Mouse (Mus musculus): ENCODE results near the gene Icmt. TPM values are rescaled to one million over a fixed set of nuclear protein-coding genes. Genes with fewer than 3 reads are reported as not detected.
A peak's percentile ranks its signal among the peaks of the same experiment; 100 is the strongest.

Icmt gene
- polyA plus RNA-seq, 1 experiment from 2014 or later = 14.4 TPM

- H3K4me1 ChIP-seq = peaks cover 41% of the 10 kb centered on the region
- no peak overlapping the region for H3K4me3 ChIP-seq
- 0 out of 2 replicates have a peak overlapping the region, but pooled peaks have one; percentile 17 for H3K9ac ChIP-seq
- no peak overlapping the region for H3K27ac ChIP-seq
- H3K27me3 ChIP-seq (replicated peaks) = no peaks in the 10 kb centered on the region
- peaks cover 65% of the 10 kb centered on the region for H3K36me3 ChIP-seq
- no peak overlapping the region for H3K4me2 ChIP-seq
- H3K9me3 ChIP-seq (replicated peaks) = no peaks in the 10 kb centered on the region
- no peak for ATAC-seq
- WGBS (ENCODE audit: insufficient replicate concordance) = 67% methylated on average over 6 of the region's 6 CpGs
Observed at GRCm38 (mm10) chr4:152328691-152329090, 31.7 kb downstream of the Icmt start.

GRCm38 (mm10) chr4:152332952-152333351, 35.9 kb downstream of the Icmt start:
- no peak overlapping the region for H3K4me3 ChIP-seq
- H3K9ac ChIP-seq = no peak overlapping the region
- ATAC-seq = peak; percentile 42; the same call in 1 of the 2 replicates
- H3K9me3 ChIP-seq (replicated peaks) = no peaks in the 10 kb centered on the region
- 31% methylated on average over 2 of the region's 2 CpGs for WGBS (ENCODE audit: insufficient replicate concordance)
- H3K27me3 ChIP-seq (replicated peaks) = peaks cover 36% of the 10 kb centered on the region
- no peak overlapping the region for H3K27ac ChIP-seq
- no peak overlapping the region for H3K4me2 ChIP-seq
- peaks cover 81% of the 10 kb centered on the region for H3K36me3 ChIP-seq
- peaks cover 14% of the 10 kb centered on the region for H3K4me1 ChIP-seq

GRCm38 (mm10) chr4:152333587-152333986, 36.6 kb downstream of the Icmt start:
- Histone ChIP-seq H3K4me3 (no peak overlapping the region), H3K27me3 (replicated peaks) (peaks cover 42% of the 10 kb centered on the region), H3K4me2 (no peak overlapping the region), H3K4me1 (peaks cover 16% of the 10 kb centered on the region), H3K9ac (no peak overlapping the region), H3K9me3 (replicated peaks) (no peaks in the 10 kb centered on the region), H3K27ac (no peak overlapping the region), H3K36me3 (peaks cover 75% of the 10 kb centered on the region)
- ATAC-seq = no peak
- 87% methylated on average over 12 of the region's 12 CpGs for WGBS (ENCODE audit: insufficient replicate concordance)

GRCm38 (mm10) chr4:152337772-152338171, 40.7 kb downstream of the Icmt start:
- H3K9ac ChIP-seq = no peak overlapping the region
- H3K9me3 ChIP-seq (replicated peaks) = no peaks in the 10 kb centered on the region
- H3K27me3 ChIP-seq (replicated peaks) = peaks cover 82% of the 10 kb centered on the region
- H3K27ac ChIP-seq = no peak overlapping the region
- H3K4me1 ChIP-seq = peaks cover 21% of the 10 kb centered on the region
- no peak overlapping the region for H3K4me3 ChIP-seq
- 29% methylated on average over 6 of the region's 6 CpGs for WGBS (ENCODE audit: insufficient replicate concordance)
- ATAC-seq = no peak
- no peak overlapping the region for H3K4me2 ChIP-seq
- peaks cover 33% of the 10 kb centered on the region for H3K36me3 ChIP-seq

- H3K4me3 ChIP-seq = peak within 1 kb of the TSS; percentile 45
- no peaks in the 10 kb centered on the region for H3K9me3 ChIP-seq (replicated peaks)
- H3K4me2 ChIP-seq = peak within 1 kb of the TSS; percentile 70
- 7% methylated on average over 68 of the region's 120 CpGs for WGBS (ENCODE audit: insufficient replicate concordance)
- no peak within 1 kb of the TSS for H3K27ac ChIP-seq
- no peak within 1 kb of the TSS for H3K9ac ChIP-seq
- H3K36me3 ChIP-seq = peaks cover 24% of the 10 kb centered on the region
- ATAC-seq = no peak
- H3K27me3 ChIP-seq (replicated peaks) = peaks cover 90% of the 10 kb centered on the region
- peaks cover 21% of the 10 kb centered on the region for H3K4me1 ChIP-seq
Observed at GRCm38 (mm10) chr4:152338419-152339292, 41.6 kb downstream of the Icmt start, which contains the start of gene Chd5. TSS of gene Chd5 (plus strand) at chr4:152338651.

- H3K4me1 ChIP-seq = peaks cover 24% of the 10 kb centered on the region
- H3K27ac ChIP-seq = no peak overlapping the region
- H3K4me3 ChIP-seq = peak overlapping the region; percentile 45
- H3K36me3 ChIP-seq = peaks cover 18% of the 10 kb centered on the region
- no peak overlapping the region for H3K9ac ChIP-seq
- H3K4me2 ChIP-seq = peak overlapping the region; percentile 70
- no peak for ATAC-seq
- 7% methylated on average over 25 of the region's 26 CpGs for WGBS (ENCODE audit: insufficient replicate concordance)
- peaks cover 97% of the 10 kb centered on the region for H3K27me3 ChIP-seq (replicated peaks)
- H3K9me3 ChIP-seq (replicated peaks) = no peaks in the 10 kb centered on the region
Observed at GRCm38 (mm10) chr4:152339293-152339790, 42.3 kb downstream of the Icmt start.

- peaks cover 35% of the 10 kb centered on the region for H3K4me1 ChIP-seq
- H3K9ac ChIP-seq = no peak overlapping the region
- peaks cover 92% of the 10 kb centered on the region for H3K27me3 ChIP-seq (replicated peaks)
- 29% methylated on average over 15 of the region's 15 CpGs for WGBS (ENCODE audit: insufficient replicate concordance)
- H3K4me3 ChIP-seq = no peak overlapping the region
- no peaks in the 10 kb centered on the region for H3K9me3 ChIP-seq (replicated peaks)
- ATAC-seq = 0 out of 2 replicates have a peak, but pooled peaks have one; percentile 6
- no peak overlapping the region for H3K4me2 ChIP-seq
- no peak overlapping the region for H3K27ac ChIP-seq
- H3K36me3 ChIP-seq = peaks cover 4% of the 10 kb centered on the region; the same call in 1 of the 2 replicates
Observed at GRCm38 (mm10) chr4:152340584-152341284, 43.7 kb downstream of the Icmt start.

- Histone ChIP-seq H3K27me3 (replicated peaks) (peaks cover 86% of the 10 kb centered on the region), H3K4me2 (no peak overlapping the region), H3K9me3 (replicated peaks) (no peaks in the 10 kb centered on the region), H3K9ac (no peak overlapping the region), H3K4me1 (peaks cover 39% of the 10 kb centered on the region), H3K36me3 (no peaks in the 10 kb centered on the region), H3K27ac (no peak overlapping the region), H3K4me3 (no peak overlapping the region)
- no peak for ATAC-seq
- WGBS (ENCODE audit: insufficient replicate concordance) = 9% methylated on average over 5 of the region's 5 CpGs
Observed at GRCm38 (mm10) chr4:152343296-152343695, 46.3 kb downstream of the Icmt start.

- no peak overlapping the region for H3K9ac ChIP-seq
- H3K27ac ChIP-seq = no peak overlapping the region
- ATAC-seq = no peak
- H3K4me1 ChIP-seq = peaks cover 25% of the 10 kb centered on the region
- no peaks in the 10 kb centered on the region for H3K9me3 ChIP-seq (replicated peaks)
- H3K36me3 ChIP-seq = no peaks in the 10 kb centered on the region
- 11% methylated on average over 7 of the region's 7 CpGs for WGBS (ENCODE audit: insufficient replicate concordance)
- H3K27me3 ChIP-seq (replicated peaks) = peaks cover 86% of the 10 kb centered on the region
- no peak overlapping the region for H3K4me2 ChIP-seq
- H3K4me3 ChIP-seq = no peak overlapping the region
Observed at GRCm38 (mm10) chr4:152344651-152345050, 47.6 kb downstream of the Icmt start.

- H3K9ac ChIP-seq = no peak overlapping the region
- no peak overlapping the region for H3K4me3 ChIP-seq
- peaks cover 24% of the 10 kb centered on the region for H3K4me1 ChIP-seq
- no peak overlapping the region for H3K4me2 ChIP-seq
- H3K9me3 ChIP-seq (replicated peaks) = no peaks in the 10 kb centered on the region
- WGBS (ENCODE audit: insufficient replicate concordance) = 41% methylated on average over 7 of the region's 7 CpGs
- no peaks in the 10 kb centered on the region for H3K36me3 ChIP-seq
- ATAC-seq = peak; percentile 69
- H3K27me3 ChIP-seq (replicated peaks) = peaks cover 85% of the 10 kb centered on the region
- no peak overlapping the region for H3K27ac ChIP-seq
Observed at GRCm38 (mm10) chr4:152345120-152345889, 48.3 kb downstream of the Icmt start.

GRCm38 (mm10) chr4:152349837-152350381, 52.9 kb downstream of the Icmt start:
- H3K27ac ChIP-seq = no peak overlapping the region
- H3K9me3 ChIP-seq (replicated peaks) = no peaks in the 10 kb centered on the region
- no peaks in the 10 kb centered on the region for H3K36me3 ChIP-seq
- H3K27me3 ChIP-seq (replicated peaks) = peaks cover 85% of the 10 kb centered on the region
- H3K4me1 ChIP-seq = peaks cover 11% of the 10 kb centered on the region
- H3K4me2 ChIP-seq = no peak overlapping the region
- H3K4me3 ChIP-seq = no peak overlapping the region
- no peak overlapping the region for H3K9ac ChIP-seq
- WGBS (ENCODE audit: insufficient replicate concordance) = 11% methylated on average over 17 of the region's 17 CpGs
- ATAC-seq = no peak
